Mouse (Mus musculus): ENCODE results near the gene Whamm.
A peak's percentile ranks its signal among the peaks of the same experiment; 100 is the strongest.

Whamm gene

GRCm38 (mm10) chr7:81571108-81571940 is at the start of gene Whamm:
Gene Whamm (plus strand): TSS chr7:81571266.
- peak; percentile 92 to 94 for DNase-seq (ENCODE audit: low spot score in 2 of 2)

DNA sequence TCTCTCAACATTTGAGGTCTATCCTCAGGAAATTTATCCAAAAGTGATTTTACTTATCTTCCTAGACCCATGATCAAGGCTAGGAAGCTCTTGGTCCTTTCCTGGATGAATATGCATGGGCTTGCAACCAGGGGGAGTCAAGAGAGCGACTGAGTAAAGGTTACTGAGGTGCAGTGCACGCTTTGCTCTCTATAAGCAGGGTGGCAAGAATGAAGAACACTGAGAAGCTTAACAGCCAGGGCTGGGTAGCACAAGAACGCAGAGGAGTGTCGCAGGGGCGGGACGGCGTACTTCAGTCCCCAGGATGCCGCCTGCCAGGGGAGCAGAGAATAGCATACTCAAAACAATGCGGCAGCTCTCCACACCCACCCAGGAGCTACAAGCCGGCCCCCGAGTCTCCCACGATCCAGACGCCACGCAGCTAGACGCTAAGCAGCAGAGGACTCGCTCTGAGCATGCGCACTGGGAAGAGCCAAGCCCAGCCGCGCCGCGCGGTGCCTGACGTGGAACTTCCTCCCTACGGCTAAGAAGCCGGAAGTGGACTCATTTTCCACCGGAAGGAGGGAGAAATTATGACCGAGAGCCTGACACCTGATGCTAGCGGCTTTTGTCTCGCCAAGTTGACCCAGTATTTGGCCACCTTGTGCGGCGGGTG is 47.9 kb upstream of the Whamm start:
- peak; percentile 73 to 90 for DNase-seq (ENCODE audit: low spot score in 2 of 2)

DNA sequence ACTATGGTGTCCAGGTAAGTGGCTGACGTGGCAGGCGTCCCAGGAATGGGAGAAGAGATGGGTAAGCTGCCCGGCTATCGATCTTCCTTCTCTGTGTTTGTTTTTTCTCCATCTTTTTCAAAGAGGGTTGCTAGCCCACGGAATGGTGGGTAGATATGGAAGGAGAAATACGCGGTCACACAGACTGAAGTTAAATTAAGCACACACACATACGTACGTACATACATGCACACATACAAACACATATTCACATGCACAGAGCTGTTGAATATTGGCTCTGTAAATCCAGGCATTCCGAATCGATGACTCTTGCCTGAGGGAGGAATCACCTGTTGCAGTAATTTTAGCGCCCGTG is 47.4 kb upstream of the Whamm start:
- DNase-seq (ENCODE audit: low spot score in 2 of 2): no peak

DNA sequence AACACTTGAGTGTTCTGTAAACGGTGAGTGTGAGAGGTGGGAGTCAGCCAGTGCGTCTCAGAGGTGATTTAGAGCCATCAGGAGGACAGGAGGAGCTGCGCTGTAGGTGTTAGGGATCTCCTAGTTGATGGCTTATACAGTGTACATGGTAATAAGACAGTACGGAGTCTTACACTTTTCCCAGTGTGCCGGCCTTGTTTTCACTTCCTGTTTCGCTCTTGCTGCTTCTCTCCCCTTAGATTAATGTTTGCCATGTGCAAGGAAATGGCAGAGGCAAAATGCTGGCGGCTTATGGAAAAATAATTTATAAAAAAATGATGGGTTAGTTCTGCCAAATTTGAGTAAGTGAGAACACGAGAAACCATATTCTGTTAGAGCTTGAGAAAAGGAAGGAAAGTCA is 42.1 kb upstream of the Whamm start:
- DNase-seq (ENCODE audit: low spot score in 2 of 2): no peak

GRCm38 (mm10) chr7:81531462-81531861 is 39.6 kb upstream of the Whamm start:
- DNase-seq (ENCODE audit: low spot score in 2 of 2): no peak

- DNase-seq (ENCODE audit: low spot score in 2 of 2): no peak
Observed at GRCm38 (mm10) chr7:81536478-81536877, 34.6 kb upstream of the Whamm start.

- DNase-seq (ENCODE audit: low spot score in 2 of 2): no peak
Observed at GRCm38 (mm10) chr7:81538070-81538675, 32.9 kb upstream of the Whamm start.

DNA sequence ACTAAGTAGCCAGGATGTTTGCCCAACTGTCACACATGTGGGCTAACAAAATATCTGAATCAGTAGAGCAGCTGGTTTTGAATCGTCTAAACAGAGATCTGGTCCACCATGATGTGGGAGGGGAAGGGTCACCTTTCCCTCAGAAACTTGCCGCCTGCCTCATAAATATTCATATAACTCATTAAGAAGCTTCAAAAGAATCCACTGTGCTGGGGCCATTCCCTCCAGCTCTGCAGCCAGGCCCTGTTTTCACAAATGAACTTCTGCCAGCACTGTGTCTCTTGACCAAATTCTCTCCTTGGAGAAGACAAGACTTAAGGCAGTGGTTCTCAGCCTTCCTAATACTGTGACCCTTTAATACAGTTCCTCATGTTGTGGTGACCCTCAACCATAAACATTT is 31.5 kb upstream of the Whamm start:
- DNase-seq (ENCODE audit: low spot score in 2 of 2): no peak

GRCm38 (mm10) chr7:81540999-81541398 is 30.1 kb upstream of the Whamm start:
- no peak for DNase-seq (ENCODE audit: low spot score in 2 of 2)

GRCm38 (mm10) chr7:81541924-81542524 is 29.0 kb upstream of the Whamm start:
- no peak for DNase-seq (ENCODE audit: low spot score in 2 of 2)

GRCm38 (mm10) chr7:81542934-81543333 is 28.1 kb upstream of the Whamm start:
- no peak for DNase-seq (ENCODE audit: low spot score in 2 of 2)

- peak in 1 of 2 experiments; percentile 25 for DNase-seq (ENCODE audit: low spot score in 2 of 2)
Observed at GRCm38 (mm10) chr7:81548864-81549263, 22.2 kb upstream of the Whamm start.

- no peak for DNase-seq (ENCODE audit: low spot score in 2 of 2)
Observed at GRCm38 (mm10) chr7:81553589-81553988, 17.5 kb upstream of the Whamm start.

DNA sequence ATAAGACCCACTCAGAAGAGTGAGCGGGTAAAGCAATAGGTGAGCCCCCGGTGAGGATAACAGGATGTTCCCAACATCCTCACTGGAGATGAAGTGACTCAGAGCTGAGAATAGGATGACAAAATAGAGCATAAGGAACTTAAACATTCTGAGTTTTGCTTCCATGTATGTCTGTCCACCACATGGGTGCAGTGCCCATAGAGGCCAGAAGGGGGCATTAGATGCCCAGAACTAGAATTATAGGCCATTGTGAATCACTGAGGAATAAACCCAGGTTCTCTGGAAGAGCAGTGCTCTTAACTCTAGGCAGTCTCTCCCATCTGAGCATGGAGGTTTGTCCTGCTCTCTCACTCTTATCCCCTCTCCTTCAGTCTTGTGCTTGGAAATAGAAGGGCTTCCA is 16.7 kb upstream of the Whamm start:
- peak; percentile 45 to 65 for DNase-seq (ENCODE audit: low spot score in 2 of 2)

GRCm38 (mm10) chr7:81556839-81557238 is 14.2 kb upstream of the Whamm start:
- no peak for DNase-seq (ENCODE audit: low spot score in 2 of 2)

- no peak for DNase-seq (ENCODE audit: low spot score in 2 of 2)
Observed at GRCm38 (mm10) chr7:81557252-81557984, 13.6 kb upstream of the Whamm start.

DNA sequence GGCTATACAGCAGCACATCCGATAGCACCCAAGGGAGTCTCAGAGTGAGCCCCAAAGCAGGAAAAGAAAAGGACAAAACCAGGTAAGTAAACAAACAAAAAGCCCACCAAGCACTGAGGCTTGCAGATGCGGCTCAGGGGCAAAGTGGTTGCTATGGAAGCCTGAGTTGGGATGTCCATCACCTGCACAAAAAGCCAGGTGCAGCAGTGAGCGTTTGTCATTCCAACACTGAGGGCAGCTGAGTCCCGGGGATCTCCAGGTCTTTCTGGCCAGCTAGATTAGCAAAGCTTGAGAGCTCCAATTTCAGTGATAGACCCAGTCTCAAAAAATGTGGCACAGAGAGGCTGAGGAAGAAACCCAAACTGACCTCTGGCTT is 13.1 kb upstream of the Whamm start:
- DNase-seq (ENCODE audit: low spot score in 2 of 2): no peak

DNA sequence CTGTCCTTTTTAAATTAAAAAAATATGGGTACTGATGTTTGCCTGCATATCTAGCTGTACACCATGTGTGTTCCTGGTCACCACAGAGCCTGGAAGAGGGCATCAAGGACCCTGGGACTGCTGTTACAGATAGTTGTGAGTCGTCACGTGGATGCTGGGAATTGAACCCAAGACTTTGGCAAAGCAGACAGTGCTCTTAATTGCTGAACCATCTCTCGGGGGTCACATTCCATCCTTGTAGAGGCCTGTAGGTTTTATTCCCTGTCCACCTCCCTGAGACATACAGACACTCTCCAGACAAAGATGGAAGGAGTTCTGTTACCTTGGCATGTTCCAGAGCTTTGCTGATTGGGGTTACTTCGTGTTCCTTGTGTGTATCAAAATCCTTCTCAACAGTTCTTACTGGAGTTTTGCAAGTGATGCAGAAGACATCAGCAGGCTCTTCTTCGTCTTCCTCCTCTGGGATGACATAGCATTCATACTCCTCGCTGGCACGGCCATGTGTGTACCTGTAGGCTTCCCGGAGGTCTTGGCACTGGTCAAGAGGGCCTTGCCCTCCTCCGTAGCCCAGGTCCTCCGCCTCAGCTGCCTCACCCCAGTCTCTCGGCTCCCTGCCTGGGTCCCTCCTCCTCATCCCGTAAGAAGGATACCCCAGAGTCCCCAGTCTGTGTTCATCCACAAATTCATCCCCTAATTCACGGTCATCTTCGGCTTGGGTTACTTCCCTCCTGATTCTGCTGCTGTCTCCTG is 11.7 kb upstream of the Whamm start:
- DNase-seq (ENCODE audit: low spot score in 2 of 2): no peak

DNA sequence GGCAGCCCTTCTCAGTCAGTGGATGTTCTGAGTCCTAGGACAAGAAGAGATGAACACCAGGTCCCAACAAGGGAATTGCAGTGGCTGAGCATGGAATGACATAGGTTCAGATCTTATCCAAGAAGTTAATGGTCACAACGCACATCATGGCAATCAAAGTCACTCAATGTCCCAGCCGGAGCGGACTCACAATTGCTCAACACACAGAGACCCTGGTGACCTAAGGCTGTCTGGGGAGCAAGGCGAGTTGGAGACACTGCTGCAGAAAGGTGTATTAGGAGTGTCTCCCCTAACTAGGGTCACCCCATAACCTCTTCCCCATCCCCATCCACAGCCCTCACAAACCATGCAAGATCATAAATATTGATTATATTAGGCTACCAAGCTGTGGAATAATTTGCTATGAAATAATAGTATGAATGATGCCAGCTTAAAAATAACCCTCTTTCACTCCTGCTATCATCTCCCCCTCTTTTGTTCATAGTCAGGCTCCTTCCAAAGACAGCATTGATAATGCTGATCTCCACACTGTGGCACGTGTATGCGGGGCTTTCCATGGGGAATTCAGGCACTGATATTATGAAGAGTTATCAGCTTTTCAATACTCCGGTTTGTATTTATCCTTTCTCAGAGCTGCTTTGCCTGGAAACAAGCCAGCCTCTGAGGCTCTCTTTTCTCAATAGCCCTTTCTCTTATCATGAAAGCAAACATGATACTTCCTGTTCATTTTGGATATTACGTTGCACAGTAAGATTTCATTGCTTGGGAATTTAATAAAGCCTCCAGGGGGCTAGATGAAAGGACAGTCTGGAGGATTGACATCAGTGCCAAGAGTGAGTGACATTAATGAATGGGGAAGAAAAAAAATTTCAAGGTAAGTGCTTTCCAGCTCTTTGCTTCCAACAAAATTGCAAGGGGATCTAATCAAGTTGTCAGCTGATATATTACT is 10.7 kb upstream of the Whamm start:
- DNase-seq (ENCODE audit: low spot score in 2 of 2): no peak

DNA sequence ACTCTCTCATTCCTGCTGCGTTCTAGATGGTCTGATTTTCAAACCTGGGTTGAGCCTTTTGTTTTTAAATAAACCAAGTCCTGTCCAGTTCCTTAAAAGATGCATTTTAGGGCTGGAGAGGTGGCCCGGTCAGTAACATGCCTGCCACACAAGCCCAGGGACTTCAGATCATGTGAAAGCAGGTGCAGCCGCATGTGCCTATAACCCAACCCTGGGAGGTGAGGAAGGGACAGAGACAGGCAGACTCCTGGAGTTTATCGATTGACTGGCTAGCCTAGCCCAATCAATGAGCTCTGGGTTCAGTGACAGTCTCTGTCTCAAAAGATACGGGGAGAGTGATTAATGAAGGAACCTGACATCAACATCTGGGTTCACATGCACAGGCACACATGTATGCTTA is 9.9 kb upstream of the Whamm start:
- no peak for DNase-seq (ENCODE audit: low spot score in 2 of 2)
